Mouse (Mus musculus) E14TG2a.4 (cell line): Measurements from ENCODE around the gene Cttnbp2nl.

ENCODE experiments used
- CTCF ChIP-seq: conservative IDR thresholded peaks from 2 replicates; pipeline ENCODE4 v1.5.1; 2014; ENCODE audit warnings: low read length
- NANOG ChIP-seq: IDR thresholded peaks from 2 replicates; pipeline ENCODE4 v1.6.1; 2014; ENCODE audit warnings: borderline replicate concordance, low read length, mixed read lengths
- POU5F1 ChIP-seq: IDR thresholded peaks from 2 replicates; pipeline ENCODE4 v1.6.1; 2014; ENCODE audit warnings: low read length, borderline replicate concordance

DNA sequence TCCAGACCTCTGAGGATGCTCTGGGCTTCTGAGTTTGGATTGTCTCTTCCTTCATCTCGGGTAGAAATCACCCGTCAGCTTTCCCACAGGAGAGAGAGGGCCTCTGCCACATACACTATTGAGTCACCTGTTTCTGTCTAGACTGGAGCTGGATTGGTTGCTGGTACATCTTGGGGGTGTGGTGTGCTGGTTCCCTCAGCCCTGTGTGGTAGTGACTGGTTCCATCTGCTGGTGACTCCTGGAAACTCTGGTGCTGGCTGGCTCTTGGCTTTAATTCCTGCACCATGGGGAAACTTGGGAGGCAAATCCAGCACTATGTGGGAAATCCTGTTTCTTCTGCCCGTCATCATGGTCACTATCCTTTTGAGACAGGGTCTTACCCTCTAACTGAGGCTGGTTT, 38.0 kb upstream of the Cttnbp2nl start:
- peak; percentile 56 for TF ChIP-seq CTCF
- TF ChIP-seq POU5F1: no peak
- no peak for TF ChIP-seq NANOG
